Mouse (Mus musculus) heart, embryonic 12.5 days (tissue): ENCODE data around the gene Haus4. TPM values are rescaled to one million over a fixed set of nuclear protein-coding genes. Genes with fewer than 3 reads are reported as not detected.

ENCODE experiments used
- ATAC-seq: fragments of 200-750 bp; cut with Nextera tagmentation; 2 replicates; pipeline ENCODE4 v1.8.0; 2017; ENCODE audit warnings: moderate TSS enrichment, moderate library complexity; ENCODE audit not compliant: insufficient number of reproducible peaks, low FRiP score
- H3K27ac ChIP-seq: fragments of 300-500 bp; sonication (generic); 2 replicates; pipeline ENCODE4 v1.5.1; 2016; ENCODE audit warnings: mild to moderate bottlenecking, moderate library complexity; ENCODE audit not compliant: poor library complexity, severe bottlenecking
- H3K27me3 ChIP-seq: fragments of 300-500 bp; sonication (generic); replicated peaks from 2 replicates; pipeline ENCODE4 v1.6.1; 2016; ENCODE audit warnings: mild to moderate bottlenecking, moderate library complexity
- H3K36me3 ChIP-seq: fragments of 300-500 bp; sonication (generic); 2 replicates; pipeline ENCODE4 v1.6.1; 2016; ENCODE audit warnings: mild to moderate bottlenecking, moderate library complexity
- H3K4me1 ChIP-seq: fragments of 300-500 bp; sonication (generic); replicated peaks from 2 replicates; pipeline ENCODE4 v1.6.1; 2016; ENCODE audit warnings: mild to moderate bottlenecking
- H3K4me2 ChIP-seq: fragments of 300-500 bp; sonication (generic); 2 replicates; pipeline ENCODE4 v1.6.1; 2016; ENCODE audit warnings: mild to moderate bottlenecking, moderate library complexity
- H3K4me3 ChIP-seq: fragments of 300-500 bp; sonication (generic); 2 replicates; pipeline ENCODE4 v1.5.1; 2016; ENCODE audit warnings: mild to moderate bottlenecking
- H3K9ac ChIP-seq: fragments of 300-500 bp; sonication (generic); 2 replicates; pipeline ENCODE4 v1.6.1; 2016; ENCODE audit warnings: mild to moderate bottlenecking, moderate library complexity
- H3K9me3 ChIP-seq: fragments of 300-500 bp; sonication (generic); replicated peaks from 2 replicates; pipeline ENCODE4 v1.6.1; 2016; ENCODE audit warnings: mild to moderate bottlenecking, moderate library complexity
- WGBS: fragments of 180-500 bp; shearing (Covaris S2); methylation state at CpG from one replicate; pipeline ENCODE4 v1.1.7; 2016; 5-methylcytosine and 5-hydroxymethylcytosine counted together
- polyA plus RNA-seq: library from polyadenylated mRNA; unstranded; fragments of >200 nt; fragmentation: Nextera tagmentation; extraction: Ambion mirVana; gene quantifications from 2 replicates; pipeline ENCODE4 v1.2.1, GENCODE M21; 2016

Haus4 gene
- polyA plus RNA-seq, 1 experiment from 2014 or later = 38.0 TPM

- Histone ChIP-seq H3K4me2 (peak overlapping the region; percentile 91), H3K4me3 (peak overlapping the region; percentile 91), H3K27me3 (no peaks in the 10 kb centered on the region), H3K9ac (peak overlapping the region; percentile 98), H3K4me1 (peaks cover 67% of the 10 kb centered on the region), H3K9me3 (no peaks in the 10 kb centered on the region), H3K36me3 (peaks cover 43% of the 10 kb centered on the region), H3K27ac (peak overlapping the region; percentile 94)
- peak; percentile 74 for ATAC-seq
- WGBS = 7% methylated on average over 11 of the region's 14 CpGs
Measured at GRCm38 (mm10) chr14:54572790-54573736, 18.6 kb upstream of the Haus4 start.

- Histone ChIP-seq H3K4me1 (peaks cover 67% of the 10 kb centered on the region), H3K4me2 (peak overlapping the region; percentile 91), H3K9me3 (no peaks in the 10 kb centered on the region), H3K27ac (peak overlapping the region; percentile 94), H3K27me3 (no peaks in the 10 kb centered on the region), H3K9ac (peak overlapping the region; percentile 98), H3K4me3 (peak overlapping the region; percentile 91; the same call in 1 of the 2 replicates), H3K36me3 (peaks cover 52% of the 10 kb centered on the region)
- ATAC-seq = no peak
- WGBS = 53% methylated on average over 4 of the region's 4 CpGs
Measured at GRCm38 (mm10) chr14:54572122-54572521, 17.7 kb upstream of the Haus4 start.

- Histone ChIP-seq H3K27ac (peak overlapping the region; percentile 63), H3K27me3 (no peaks in the 10 kb centered on the region), H3K4me3 (no peak overlapping the region), H3K4me2 (peak overlapping the region; percentile 17), H3K9me3 (no peaks in the 10 kb centered on the region), H3K4me1 (peaks cover 60% of the 10 kb centered on the region), H3K9ac (peak overlapping the region; percentile 56; the same call in 1 of the 2 replicates), H3K36me3 (peaks cover 61% of the 10 kb centered on the region)
- 46% methylated on average over 17 of the region's 17 CpGs for WGBS
- ATAC-seq = no peak
Measured at GRCm38 (mm10) chr14:54569451-54570392, 15.3 kb upstream of the Haus4 start.

GRCm38 (mm10) chr14:54568694-54569414 lies 14.4 kb upstream of the Haus4 start:
- Histone ChIP-seq H3K27ac (peak overlapping the region; percentile 63; the same call in 1 of the 2 replicates), H3K4me2 (peak overlapping the region; percentile 17; the same call in 1 of the 2 replicates), H3K36me3 (peaks cover 57% of the 10 kb centered on the region), H3K9me3 (no peaks in the 10 kb centered on the region), H3K9ac (peak overlapping the region; percentile 56; the same call in 1 of the 2 replicates), H3K4me3 (no peak overlapping the region), H3K27me3 (no peaks in the 10 kb centered on the region), H3K4me1 (peaks cover 51% of the 10 kb centered on the region)
- ATAC-seq = no peak
- 71% methylated on average over 15 of the region's 15 CpGs for WGBS

- WGBS = 77% methylated on average over 14 of the region's 14 CpGs
- ATAC-seq = no peak
- H3K9me3 ChIP-seq = no peaks in the 10 kb centered on the region
- H3K4me1 ChIP-seq = no peaks in the 10 kb centered on the region
- no peak overlapping the region for H3K9ac ChIP-seq
- no peaks in the 10 kb centered on the region for H3K27me3 ChIP-seq
- H3K4me2 ChIP-seq = no peak overlapping the region
- H3K27ac ChIP-seq = no peak overlapping the region
- no peak overlapping the region for H3K4me3 ChIP-seq
- no peaks in the 10 kb centered on the region for H3K36me3 ChIP-seq
Measured at GRCm38 (mm10) chr14:54560527-54561242, 6.3 kb upstream of the Haus4 start.

- Histone ChIP-seq H3K4me1 (peaks cover 5% of the 10 kb centered on the region), H3K27me3 (no peaks in the 10 kb centered on the region), H3K4me3 (no peak overlapping the region), H3K27ac (no peak overlapping the region), H3K9ac (no peak overlapping the region), H3K36me3 (no peaks in the 10 kb centered on the region), H3K4me2 (no peak overlapping the region), H3K9me3 (no peaks in the 10 kb centered on the region)
- WGBS = 79% methylated on average over 8 of the region's 8 CpGs
- no peak for ATAC-seq
Measured at GRCm38 (mm10) chr14:54557330-54557729, 2.9 kb upstream of the Haus4 start.

- peak overlapping the region; percentile 69 for H3K4me3 ChIP-seq
- peaks cover 5% of the 10 kb centered on the region for H3K4me1 ChIP-seq
- WGBS = 6% methylated on average over 21 of the region's 21 CpGs
- H3K36me3 ChIP-seq = peaks cover 36% of the 10 kb centered on the region
- H3K9ac ChIP-seq = peak overlapping the region; percentile 87
- peak overlapping the region; percentile 95 for H3K4me2 ChIP-seq
- no peaks in the 10 kb centered on the region for H3K27me3 ChIP-seq
- peak overlapping the region; percentile 91 for H3K27ac ChIP-seq
- ATAC-seq = no peak
- H3K9me3 ChIP-seq = no peaks in the 10 kb centered on the region
Measured at GRCm38 (mm10) chr14:54553454-54553974, 902 bp downstream of the Haus4 start.

- WGBS = 82% methylated on average over 5 of the region's 5 CpGs
- Histone ChIP-seq H3K4me1 (0 out of 2 replicates have a peak, but pooled peaks cover 4% of the 10 kb centered on the region), H3K9ac (no peak overlapping the region), H3K4me2 (no peak overlapping the region), H3K4me3 (no peak overlapping the region), H3K27me3 (no peaks in the 10 kb centered on the region), H3K27ac (no peak overlapping the region), H3K36me3 (peaks cover 88% of the 10 kb centered on the region), H3K9me3 (no peaks in the 10 kb centered on the region)
- no peak for ATAC-seq
Measured at GRCm38 (mm10) chr14:54544703-54545102, 9.7 kb downstream of the Haus4 start.

GRCm38 (mm10) chr14:54540771-54541170 lies 13.6 kb downstream of the Haus4 start:
- Histone ChIP-seq H3K4me1 (0 out of 2 replicates have a peak, but pooled peaks cover 4% of the 10 kb centered on the region), H3K9me3 (no peaks in the 10 kb centered on the region; the same call in 1 of the 2 replicates), H3K27me3 (no peaks in the 10 kb centered on the region), H3K4me3 (no peak overlapping the region), H3K4me2 (no peak overlapping the region), H3K9ac (no peak overlapping the region), H3K36me3 (peaks cover 50% of the 10 kb centered on the region), H3K27ac (no peak overlapping the region)
- ATAC-seq = no peak
- WGBS = 58% methylated on average over 11 of the region's 11 CpGs

GRCm38 (mm10) chr14:54538580-54538979 lies 15.8 kb downstream of the Haus4 start:
- 82% methylated on average over 2 of the region's 2 CpGs for WGBS
- ATAC-seq = no peak
- no peaks in the 10 kb centered on the region for H3K27me3 ChIP-seq
- H3K4me2 ChIP-seq = no peak overlapping the region
- H3K36me3 ChIP-seq = peaks cover 30% of the 10 kb centered on the region
- H3K9ac ChIP-seq = no peak overlapping the region
- H3K4me1 ChIP-seq = 0 out of 2 replicates have a peak, but pooled peaks cover 4% of the 10 kb centered on the region
- H3K4me3 ChIP-seq = no peak overlapping the region
- no peak overlapping the region for H3K27ac ChIP-seq
- no peaks in the 10 kb centered on the region; the same call in 1 of the 2 replicates for H3K9me3 ChIP-seq
